Mouse (Mus musculus) lung, postnatal 14 days (tissue): ENCODE data around the gene Gm14305.
"Not testable (repeated sequence)": the region's sequence is repeated elsewhere in the genome, so short reads cannot be mapped to it uniquely, and the experiment has no call there.

ENCODE experiments used
- DNase-seq: peaks from one replicate; pipeline ENCODE4 v3.0.0; 2021

The Gm14305 gene

DNA sequence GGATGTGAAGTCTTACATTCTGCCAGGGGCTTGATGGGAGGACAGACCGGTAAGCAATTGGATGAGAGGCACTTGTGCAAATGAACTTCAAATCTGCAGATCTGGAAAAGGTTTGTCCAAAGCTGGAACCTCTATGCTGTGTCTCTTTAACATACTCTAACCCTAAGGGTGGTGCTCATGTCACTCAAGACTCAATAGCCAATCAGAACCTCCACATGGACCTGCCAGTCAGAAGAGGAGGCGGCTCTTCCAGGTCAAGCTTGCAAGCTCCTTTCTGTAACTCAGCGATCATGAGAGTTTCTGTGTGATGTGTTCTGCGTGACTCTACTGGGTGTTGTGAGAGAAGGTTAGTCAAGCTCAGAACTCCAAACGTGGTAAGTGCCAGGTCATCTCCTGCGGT, at the start of gene Gm14305:
TSS of gene Gm14305 (plus strand) at position 278 of the 400 bp plus-strand sequence.
- DNase-seq, result not testable (repeated sequence)

DNA sequence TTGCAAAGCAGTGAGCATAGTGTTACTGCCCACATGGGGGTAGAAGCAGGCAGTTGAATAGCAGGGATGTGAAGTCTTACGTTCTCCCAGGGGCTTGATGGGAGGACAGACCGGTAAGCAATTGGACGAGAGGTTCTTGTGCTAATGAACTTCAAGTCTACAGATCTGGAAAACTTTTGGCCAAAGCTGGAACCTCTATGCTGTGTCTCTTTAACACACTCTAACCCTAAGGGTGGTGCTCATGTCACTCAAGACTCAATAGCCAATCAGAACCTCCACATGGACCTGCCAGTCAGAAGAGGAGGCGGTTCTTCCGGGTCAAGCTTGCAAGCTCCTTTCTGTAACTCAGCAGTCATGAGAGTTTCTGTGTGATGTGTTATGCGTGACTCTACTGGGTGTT, 37.9 kb upstream of the Gm14305 start, which contains the start of gene Zfp973:
TSS of gene Zfp973 (plus strand) at position 301 of the 400 bp plus-strand sequence.
- DNase-seq, result not testable (repeated sequence)
